Mouse (Mus musculus): ENCODE data around the gene Fam163a. TPM values are rescaled to one million over a fixed set of nuclear protein-coding genes. Genes with fewer than 3 reads are reported as not detected.

Gene Fam163a
- total and polyA plus RNA-seq, 2 experiments from 2014 or later, result 5.2 to 6.9 TPM

- Histone ChIP-seq H3K36me3 (ENCODE audit: insufficient read depth) (no peaks in the 10 kb centered on the region), H3K4me3 (ENCODE audit: low read depth, low read length) (no peak overlapping the region), H3K4me2 (ENCODE audit: low read depth) (no peak overlapping the region), H3K9ac (no peak overlapping the region), H3K4me1 (ENCODE audit: insufficient read depth) (no peaks in the 10 kb centered on the region), H3K27me3 (ENCODE audit: insufficient read depth, low read length) (no peaks in the 10 kb centered on the region), H3K27ac (ENCODE audit: low read depth, low read length) (no peak overlapping the region), H3K9me3 (ENCODE audit: low read length) (no peaks in the 10 kb centered on the region)
- ATAC-seq (no peak), DNase-seq (no peak)
- no peak for TF ChIP-seq CTCF (IDR thresholded peaks at IDR 0.05; ENCODE audit: low read depth)
- 69% methylated on average over 3 of the region's 3 CpGs for WGBS
These were observed 12.6 kb upstream of the Fam163a start for GRCm38 (mm10) chr1:156217393-156217792.

- Histone ChIP-seq H3K9me3 (ENCODE audit: low read length) (no peaks in the 10 kb centered on the region), H3K36me3 (ENCODE audit: insufficient read depth) (no peaks in the 10 kb centered on the region), H3K4me2 (ENCODE audit: low read depth) (no peak overlapping the region), H3K4me1 (ENCODE audit: insufficient read depth) (no peaks in the 10 kb centered on the region), H3K27me3 (ENCODE audit: insufficient read depth, low read length) (no peaks in the 10 kb centered on the region), H3K4me3 (ENCODE audit: low read depth, low read length) (no peak overlapping the region), H3K9ac (no peak overlapping the region), H3K27ac (ENCODE audit: low read depth, low read length) (no peak overlapping the region)
- ATAC-seq (no peak), DNase-seq (no peak)
- no peak for TF ChIP-seq CTCF (IDR thresholded peaks at IDR 0.05; ENCODE audit: low read depth)
- WGBS, result 73% methylated on average over 4 of the region's 4 CpGs
These were observed 11.4 kb upstream of the Fam163a start for GRCm38 (mm10) chr1:156216249-156216648.

- no peak overlapping the region for H3K9ac ChIP-seq
- no peak for DNase-seq
- WGBS, result 87% methylated on average over 8 of the region's 8 CpGs
- H3K9me3 ChIP-seq (ENCODE audit: low read length), result no peaks in the 10 kb centered on the region
- H3K4me3 ChIP-seq (ENCODE audit: low read depth, low read length), result no peak overlapping the region
- ATAC-seq, result no peak
- H3K4me2 ChIP-seq (ENCODE audit: low read depth), result no peak overlapping the region
- no peak for TF ChIP-seq CTCF (IDR thresholded peaks at IDR 0.05; ENCODE audit: low read depth)
- no peaks in the 10 kb centered on the region for H3K36me3 ChIP-seq (ENCODE audit: insufficient read depth)
- H3K27ac ChIP-seq (ENCODE audit: low read depth, low read length), result no peak overlapping the region
- no peaks in the 10 kb centered on the region for H3K27me3 ChIP-seq (ENCODE audit: insufficient read depth, low read length)
- no peaks in the 10 kb centered on the region for H3K4me1 ChIP-seq (ENCODE audit: insufficient read depth)
These were observed 9.8 kb upstream of the Fam163a start for GRCm38 (mm10) chr1:156214651-156215050.

- no peaks in the 10 kb centered on the region for H3K9me3 ChIP-seq (ENCODE audit: low read length)
- H3K27me3 ChIP-seq (ENCODE audit: insufficient read depth, low read length), result no peaks in the 10 kb centered on the region
- H3K4me2 ChIP-seq (ENCODE audit: low read depth), result no peak overlapping the region
- WGBS, result 95% methylated on average over 5 of the region's 5 CpGs
- H3K4me1 ChIP-seq (ENCODE audit: insufficient read depth), result no peaks in the 10 kb centered on the region
- no peak overlapping the region for H3K9ac ChIP-seq
- DNase-seq, result no peak
- H3K4me3 ChIP-seq (ENCODE audit: low read depth, low read length), result no peak overlapping the region
- no peak for TF ChIP-seq CTCF (IDR thresholded peaks at IDR 0.05; ENCODE audit: low read depth)
- no peak for ATAC-seq
- H3K36me3 ChIP-seq (ENCODE audit: insufficient read depth), result no peaks in the 10 kb centered on the region
- H3K27ac ChIP-seq (ENCODE audit: low read depth, low read length), result no peak overlapping the region
These were observed 8.1 kb upstream of the Fam163a start for GRCm38 (mm10) chr1:156212923-156213322.

- no peak for DNase-seq
- ATAC-seq, result peak; percentile 23; the same call in 1 of the 2 replicates
- no peaks in the 10 kb centered on the region for H3K36me3 ChIP-seq (ENCODE audit: insufficient read depth)
- no peak overlapping the region for H3K4me2 ChIP-seq (ENCODE audit: low read depth)
- no peaks in the 10 kb centered on the region for H3K9me3 ChIP-seq (ENCODE audit: low read length)
- no peak overlapping the region for H3K27ac ChIP-seq (ENCODE audit: low read depth, low read length)
- no peak overlapping the region for H3K4me3 ChIP-seq (ENCODE audit: low read depth, low read length)
- no peak overlapping the region for H3K9ac ChIP-seq
- no peak for TF ChIP-seq CTCF (IDR thresholded peaks at IDR 0.05; ENCODE audit: low read depth)
- H3K27me3 ChIP-seq (ENCODE audit: insufficient read depth, low read length), result 0 out of 2 replicates have a peak, but pooled peaks cover 2% of the 10 kb centered on the region
- WGBS, result 36% methylated on average over 6 of the region's 6 CpGs
- no peaks in the 10 kb centered on the region for H3K4me1 ChIP-seq (ENCODE audit: insufficient read depth)
These were observed 7.0 kb upstream of the Fam163a start for GRCm38 (mm10) chr1:156211809-156212317.

- H3K4me2 ChIP-seq (ENCODE audit: low read depth), result peak overlapping the region; percentile 86
- no peak for ATAC-seq
- peaks cover 37% of the 10 kb centered on the region for H3K27me3 ChIP-seq (ENCODE audit: insufficient read depth, low read length)
- no peaks in the 10 kb centered on the region for H3K9me3 ChIP-seq (ENCODE audit: low read length)
- H3K27ac ChIP-seq (ENCODE audit: low read depth, low read length), result no peak overlapping the region
- DNase-seq, result no peak
- TF ChIP-seq CTCF (IDR thresholded peaks at IDR 0.05; ENCODE audit: low read depth), result no peak
- no peaks in the 10 kb centered on the region for H3K36me3 ChIP-seq (ENCODE audit: insufficient read depth)
- WGBS, result 22% methylated on average over 10 of the region's 10 CpGs
- H3K4me3 ChIP-seq (ENCODE audit: low read depth, low read length), result peak overlapping the region; percentile 45
- H3K4me1 ChIP-seq (ENCODE audit: insufficient read depth), result 0 out of 2 replicates have a peak, but pooled peaks cover 7% of the 10 kb centered on the region
- H3K9ac ChIP-seq, result peak overlapping the region; percentile 58
These were observed 338 bp upstream of the Fam163a start for GRCm38 (mm10) chr1:156205164-156205563.

GRCm38 (mm10) chr1:156203961-156204655 is 718 bp downstream of the Fam163a start:
- no peak overlapping the region for H3K27ac ChIP-seq (ENCODE audit: low read depth, low read length)

More at GRCm38 (mm10) chr1:156203961-156204655, 718 bp downstream of the Fam163a start:
- Histone ChIP-seq H3K4me1 (ENCODE audit: insufficient read depth) (0 out of 2 replicates have a peak, but pooled peaks cover 7% of the 10 kb centered on the region), H3K9me3 (ENCODE audit: low read length) (no peaks in the 10 kb centered on the region), H3K36me3 (ENCODE audit: insufficient read depth) (no peaks in the 10 kb centered on the region), H3K4me3 (ENCODE audit: low read depth, low read length) (peak overlapping the region; percentile 45), H3K9ac (peak overlapping the region; percentile 58), H3K4me2 (ENCODE audit: low read depth) (peak overlapping the region; percentile 86), H3K27me3 (ENCODE audit: insufficient read depth, low read length) (peaks cover 37% of the 10 kb centered on the region)
- DNase-seq, result no peak
- no peak for TF ChIP-seq CTCF (IDR thresholded peaks at IDR 0.05; ENCODE audit: low read depth)
- 4% methylated on average over 18 of the region's 18 CpGs for WGBS
- ATAC-seq, result peak; percentile 16; the same call in 1 of the 2 replicates
